Mouse (Mus musculus): Measurements from ENCODE around the gene Gnai1. TPM values are rescaled to one million over a fixed set of nuclear protein-coding genes. Genes with fewer than 3 reads are reported as not detected.

The Gnai1 gene
- polyA plus RNA-seq, 1 experiment = not detected

GRCm38 (mm10) chr5:18292744-18293143 is 67.4 kb downstream of the Gnai1 start:
- no peaks in the 10 kb centered on the region for H3K9me3 ChIP-seq
- H3K4me1 ChIP-seq = no peaks in the 10 kb centered on the region
- TF ChIP-seq FLI1 (IDR thresholded peaks at IDR 0.05; ENCODE audit: low read length) (no peak), GATA1 (IDR thresholded peaks at IDR 0.05; ENCODE audit: borderline replicate concordance, low read length) (no peak)
- H3K27me3 ChIP-seq (replicated peaks) = no peaks in the 10 kb centered on the region
- H3K36me3 ChIP-seq (replicated peaks; ENCODE audit: low read length) = no peaks in the 10 kb centered on the region
- no peak overlapping the region for H3K4me3 ChIP-seq (replicated peaks)

- H3K4me3 ChIP-seq (replicated peaks) = no peak overlapping the region
- H3K9me3 ChIP-seq = peaks cover 9% of the 10 kb centered on the region
- no peaks in the 10 kb centered on the region for H3K36me3 ChIP-seq (replicated peaks; ENCODE audit: low read length)
- H3K27me3 ChIP-seq (replicated peaks) = no peaks in the 10 kb centered on the region
- H3K4me1 ChIP-seq = no peaks in the 10 kb centered on the region
- TF ChIP-seq GATA1 (IDR thresholded peaks at IDR 0.05; ENCODE audit: borderline replicate concordance, low read length) = no peak
- no peak for TF ChIP-seq FLI1 (IDR thresholded peaks at IDR 0.05; ENCODE audit: low read length)
Observed at GRCm38 (mm10) chr5:18289530-18289929, 70.6 kb downstream of the Gnai1 start.

- Histone ChIP-seq H3K27me3 (replicated peaks) (no peaks in the 10 kb centered on the region), H3K36me3 (replicated peaks; ENCODE audit: low read length) (no peaks in the 10 kb centered on the region), H3K4me3 (replicated peaks) (no peak overlapping the region), H3K9me3 (peaks cover 9% of the 10 kb centered on the region), H3K4me1 (no peaks in the 10 kb centered on the region)
- TF ChIP-seq FLI1 (IDR thresholded peaks at IDR 0.05; ENCODE audit: low read length) (no peak), GATA1 (IDR thresholded peaks at IDR 0.05; ENCODE audit: borderline replicate concordance, low read length) (no peak)
Observed at GRCm38 (mm10) chr5:18288694-18289093, 71.5 kb downstream of the Gnai1 start.

- no peak for TF ChIP-seq FLI1 (IDR thresholded peaks at IDR 0.05; ENCODE audit: low read length)
- TF ChIP-seq GATA1 (IDR thresholded peaks at IDR 0.05; ENCODE audit: borderline replicate concordance, low read length) = no peak
- Histone ChIP-seq H3K9me3 (peaks cover 9% of the 10 kb centered on the region), H3K4me1 (no peaks in the 10 kb centered on the region), H3K4me3 (replicated peaks) (no peak overlapping the region), H3K27me3 (replicated peaks) (no peaks in the 10 kb centered on the region), H3K36me3 (replicated peaks; ENCODE audit: low read length) (no peaks in the 10 kb centered on the region)
Observed at GRCm38 (mm10) chr5:18288079-18288478, 72.1 kb downstream of the Gnai1 start.

GRCm38 (mm10) chr5:18282095-18282494 is 78.1 kb downstream of the Gnai1 start:
- H3K27me3 ChIP-seq (replicated peaks) = no peaks in the 10 kb centered on the region
- H3K9me3 ChIP-seq = peaks cover 8% of the 10 kb centered on the region
- no peak for TF ChIP-seq GATA1 (IDR thresholded peaks at IDR 0.05; ENCODE audit: borderline replicate concordance, low read length)
- TF ChIP-seq FLI1 (IDR thresholded peaks at IDR 0.05; ENCODE audit: low read length) = no peak
- no peaks in the 10 kb centered on the region for H3K36me3 ChIP-seq (replicated peaks; ENCODE audit: low read length)
- no peak overlapping the region for H3K4me3 ChIP-seq (replicated peaks)
- H3K4me1 ChIP-seq = no peaks in the 10 kb centered on the region

- no peak for TF ChIP-seq GATA1 (IDR thresholded peaks at IDR 0.05; ENCODE audit: borderline replicate concordance, low read length)
- TF ChIP-seq FLI1 (IDR thresholded peaks at IDR 0.05; ENCODE audit: low read length) = no peak
Observed at GRCm38 (mm10) chr5:18274352-18274940, 85.7 kb downstream of the Gnai1 start.

GRCm38 (mm10) chr5:18273291-18274284 is 86.6 kb downstream of the Gnai1 start:
- H3K4me1 ChIP-seq = no peaks in the 10 kb centered on the region
- no peak overlapping the region for H3K4me3 ChIP-seq (replicated peaks)
- H3K9me3 ChIP-seq = 0 out of 2 replicates have a peak, but pooled peaks cover 4% of the 10 kb centered on the region
- H3K36me3 ChIP-seq (replicated peaks; ENCODE audit: low read length) = no peaks in the 10 kb centered on the region
- TF ChIP-seq FLI1 (IDR thresholded peaks at IDR 0.05; ENCODE audit: low read length) = no peak
- no peak for TF ChIP-seq GATA1 (IDR thresholded peaks at IDR 0.05; ENCODE audit: borderline replicate concordance, low read length)
- no peaks in the 10 kb centered on the region for H3K27me3 ChIP-seq (replicated peaks)

More at GRCm38 (mm10) chr5:18274352-18274940, 85.7 kb downstream of the Gnai1 start:
- no peaks in the 10 kb centered on the region for H3K27me3 ChIP-seq (replicated peaks)
- no peaks in the 10 kb centered on the region for H3K36me3 ChIP-seq (replicated peaks; ENCODE audit: low read length)
- H3K9me3 ChIP-seq = 0 out of 2 replicates have a peak, but pooled peaks cover 4% of the 10 kb centered on the region
- H3K4me3 ChIP-seq (replicated peaks) = no peak overlapping the region
- no peaks in the 10 kb centered on the region for H3K4me1 ChIP-seq

GRCm38 (mm10) chr5:18250379-18251017 is 109.7 kb downstream of the Gnai1 start:
- Histone ChIP-seq H3K27me3 (replicated peaks) (no peaks in the 10 kb centered on the region), H3K4me3 (replicated peaks) (no peak overlapping the region)

GRCm38 (mm10) chr5:18249132-18249531 is 111.0 kb downstream of the Gnai1 start:
- TF ChIP-seq FLI1 (IDR thresholded peaks at IDR 0.05; ENCODE audit: low read length) = no peak
- TF ChIP-seq GATA1 (IDR thresholded peaks at IDR 0.05; ENCODE audit: borderline replicate concordance, low read length) = no peak

More at GRCm38 (mm10) chr5:18250379-18251017, 109.7 kb downstream of the Gnai1 start:
- Histone ChIP-seq H3K36me3 (replicated peaks; ENCODE audit: low read length) (no peaks in the 10 kb centered on the region), H3K9me3 (no peaks in the 10 kb centered on the region; the same call in 1 of the 2 replicates), H3K4me1 (no peaks in the 10 kb centered on the region)
- TF ChIP-seq GATA1 (IDR thresholded peaks at IDR 0.05; ENCODE audit: borderline replicate concordance, low read length) (no peak), FLI1 (IDR thresholded peaks at IDR 0.05; ENCODE audit: low read length) (no peak)

More at GRCm38 (mm10) chr5:18249132-18249531, 111.0 kb downstream of the Gnai1 start:
- Histone ChIP-seq H3K36me3 (replicated peaks; ENCODE audit: low read length) (no peaks in the 10 kb centered on the region), H3K27me3 (replicated peaks) (no peaks in the 10 kb centered on the region), H3K4me1 (no peaks in the 10 kb centered on the region), H3K4me3 (replicated peaks) (no peak overlapping the region), H3K9me3 (no peaks in the 10 kb centered on the region; the same call in 1 of the 2 replicates)
